Mouse (Mus musculus): ENCODE measurements at regions not wholly inside any gene's neighbourhood (a gene's known extent, or its start where the extent isn't known, plus 50 kb on each side); places are given as distances from the start of the nearest gene placed in this dataset.

- Histone ChIP-seq H3K27me3 (no peaks in the 10 kb centered on the region), H3K27ac (no peak overlapping the region), H3K9ac (no peak overlapping the region), H3K36me3 (replicated peaks) (no peaks in the 10 kb centered on the region), H3K4me1 (no peaks in the 10 kb centered on the region), H3K4me2 (no peak overlapping the region), H3K9me3 (no peaks in the 10 kb centered on the region), H3K4me3 (replicated peaks) (no peak overlapping the region)
- ATAC-seq (ENCODE audit: low FRiP score), result no peak; the same call in 1 of the 2 replicates
- WGBS, result 35% methylated on average over 2 of the region's 2 CpGs
These were observed 2779.1 kb downstream of the 9330182O14Rik start for GRCm38 (mm10) chr15:42913285-42913684.

DNA sequence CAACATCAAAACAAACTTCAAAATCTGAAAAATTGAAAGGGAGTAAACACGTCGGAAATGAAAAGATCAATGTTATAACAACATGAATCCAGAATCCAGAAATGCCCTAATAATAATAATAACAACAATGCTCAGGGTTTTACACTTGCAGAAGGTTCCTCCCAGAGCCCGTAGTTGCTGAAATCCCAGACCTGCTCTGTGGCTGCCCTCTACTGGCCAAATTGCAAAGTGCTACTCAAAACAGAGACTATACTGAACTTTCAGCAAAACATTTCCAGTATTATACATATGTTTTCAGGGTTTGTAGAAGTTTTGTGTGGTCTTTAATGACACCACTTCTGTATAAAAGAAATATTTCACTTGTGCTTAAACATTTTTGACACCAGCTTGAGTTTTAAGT is 2779.9 kb downstream of the 9330182O14Rik start:
- Histone ChIP-seq H3K27ac (no peak overlapping the region), H3K9ac (no peak overlapping the region), H3K27me3 (no peaks in the 10 kb centered on the region), H3K4me1 (no peaks in the 10 kb centered on the region), H3K4me2 (no peak overlapping the region), H3K4me3 (replicated peaks) (no peak overlapping the region), H3K9me3 (no peaks in the 10 kb centered on the region), H3K36me3 (replicated peaks) (no peaks in the 10 kb centered on the region)
- WGBS, result 5% methylated on average over 3 of the region's 3 CpGs
- ATAC-seq (ENCODE audit: low FRiP score), result peak; percentile 64

DNA sequence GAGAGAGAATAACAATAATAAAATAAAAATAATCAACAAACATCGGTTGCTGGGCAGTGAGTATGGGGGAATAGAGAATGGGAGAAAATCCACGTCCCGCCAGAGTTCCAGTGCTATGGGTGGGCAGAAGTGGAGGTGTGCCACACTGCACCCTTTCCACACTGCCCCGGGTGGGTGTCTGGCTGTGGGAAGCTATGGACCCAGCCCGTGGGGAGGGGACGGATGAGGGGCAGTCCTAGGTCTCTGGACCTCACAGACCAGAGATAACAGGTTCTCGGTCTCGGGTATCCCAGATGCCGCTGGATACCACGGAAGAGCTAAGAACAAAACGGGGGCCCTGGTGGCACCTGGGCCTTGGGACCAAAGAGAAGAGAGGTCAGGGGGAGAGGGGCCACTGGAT is 2781.0 kb downstream of the 9330182O14Rik start:
- ATAC-seq (ENCODE audit: low FRiP score), result no peak
- 89% methylated on average over 11 of the region's 11 CpGs for WGBS
- Histone ChIP-seq H3K27me3 (no peaks in the 10 kb centered on the region), H3K9ac (no peak overlapping the region), H3K4me1 (no peaks in the 10 kb centered on the region), H3K9me3 (no peaks in the 10 kb centered on the region), H3K36me3 (replicated peaks) (no peaks in the 10 kb centered on the region), H3K4me3 (replicated peaks) (no peak overlapping the region), H3K4me2 (no peak overlapping the region), H3K27ac (no peak overlapping the region)

DNA sequence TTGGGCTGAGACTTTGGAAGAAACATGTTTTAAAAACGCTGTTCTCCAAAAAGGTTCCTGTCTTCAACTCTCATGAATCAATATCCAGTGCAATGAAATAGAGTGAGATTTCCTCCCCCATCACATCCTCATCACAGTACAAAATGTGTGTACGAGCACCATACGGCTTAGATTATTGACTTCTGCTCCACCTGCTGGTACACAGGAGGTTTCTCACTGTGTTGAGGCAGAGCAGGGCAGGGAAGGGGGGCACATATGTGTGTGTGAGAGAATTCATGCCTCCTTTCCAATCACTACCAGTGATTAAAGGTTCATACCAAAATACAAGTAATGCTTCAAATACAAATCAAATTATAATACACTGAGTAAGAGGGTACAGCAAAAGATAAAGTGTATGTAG is 2787.5 kb downstream of the 9330182O14Rik start:
- Histone ChIP-seq H3K9me3 (no peaks in the 10 kb centered on the region), H3K4me1 (no peaks in the 10 kb centered on the region), H3K4me3 (replicated peaks) (no peak overlapping the region), H3K27me3 (no peaks in the 10 kb centered on the region), H3K9ac (no peak overlapping the region), H3K27ac (no peak overlapping the region), H3K36me3 (replicated peaks) (no peaks in the 10 kb centered on the region), H3K4me2 (no peak overlapping the region)
- no peak for ATAC-seq (ENCODE audit: low FRiP score)
- WGBS, result 73% methylated on average over 3 of the region's 3 CpGs

DNA sequence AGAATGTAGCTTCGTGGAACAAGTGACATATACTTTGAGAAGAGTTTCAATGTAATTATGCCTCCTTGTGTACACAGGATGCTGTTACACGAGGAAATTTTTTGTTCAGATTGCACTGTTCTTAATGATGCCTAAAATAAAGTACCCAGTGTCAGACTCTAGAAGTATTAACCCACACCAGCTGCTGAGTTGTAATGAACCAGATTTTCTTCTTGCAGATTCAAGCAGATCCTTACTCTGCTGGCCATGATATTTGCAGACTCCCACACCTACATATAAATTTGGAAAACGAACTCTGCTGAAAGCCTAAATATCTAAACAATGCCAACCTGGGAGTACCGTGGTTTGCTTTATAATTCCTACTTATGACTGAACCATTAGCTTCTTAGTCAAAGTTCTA is 2794.2 kb downstream of the 9330182O14Rik start:
- whole genome bisulfite sequencing, result 82% methylated on average over 4 of the region's 4 CpGs
- no peaks in the 10 kb centered on the region for H3K9me3 ChIP-seq
- ATAC-seq (ENCODE audit: low FRiP score), result no peak
- H3K27me3 ChIP-seq, result no peaks in the 10 kb centered on the region
- H3K9ac ChIP-seq, result no peak overlapping the region
- H3K4me1 ChIP-seq, result no peaks in the 10 kb centered on the region
- H3K36me3 ChIP-seq (replicated peaks), result no peaks in the 10 kb centered on the region
- no peak overlapping the region for H3K4me2 ChIP-seq
- no peak overlapping the region for H3K4me3 ChIP-seq (replicated peaks)
- H3K27ac ChIP-seq, result no peak overlapping the region

GRCm38 (mm10) chr15:42944610-42945009 is 2810.4 kb downstream of the 9330182O14Rik start:
- no peak overlapping the region for H3K4me3 ChIP-seq (replicated peaks)
- no peaks in the 10 kb centered on the region for H3K4me1 ChIP-seq
- no peak overlapping the region for H3K27ac ChIP-seq
- H3K9me3 ChIP-seq, result no peaks in the 10 kb centered on the region
- H3K4me2 ChIP-seq, result no peak overlapping the region
- H3K27me3 ChIP-seq, result no peaks in the 10 kb centered on the region
- WGBS, result 68% methylated on average over 1 of the region's 1 CpGs
- no peaks in the 10 kb centered on the region for H3K36me3 ChIP-seq (replicated peaks)
- no peak for ATAC-seq (ENCODE audit: low FRiP score)
- no peak overlapping the region for H3K9ac ChIP-seq

DNA sequence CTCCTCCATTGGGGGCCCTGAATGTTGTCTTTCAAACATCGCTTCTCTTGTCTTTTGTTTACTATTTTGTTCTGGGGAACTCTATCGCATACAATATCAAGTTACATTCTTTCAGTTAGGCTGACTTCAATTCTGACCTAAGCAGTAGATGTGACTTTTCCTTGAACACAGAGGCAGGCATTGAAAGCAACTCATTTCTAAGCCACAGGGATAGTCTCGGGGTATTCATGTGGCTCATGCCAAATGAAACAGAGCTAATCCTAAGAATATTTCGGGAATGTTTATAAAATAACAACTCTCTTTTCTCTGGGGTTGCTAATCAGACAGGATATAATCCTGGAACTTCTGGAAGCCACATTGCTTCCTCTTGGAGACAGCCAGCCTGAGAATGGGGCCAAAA is 2821.0 kb downstream of the 9330182O14Rik start:
- Histone ChIP-seq H3K4me2 (no peak overlapping the region), H3K36me3 (replicated peaks) (no peaks in the 10 kb centered on the region), H3K4me3 (replicated peaks) (no peak overlapping the region), H3K9me3 (0 out of 2 replicates have a peak, but pooled peaks cover 4% of the 10 kb centered on the region), H3K4me1 (no peaks in the 10 kb centered on the region), H3K27me3 (no peaks in the 10 kb centered on the region), H3K9ac (no peak overlapping the region), H3K27ac (no peak overlapping the region)
- no peak for ATAC-seq (ENCODE audit: low FRiP score)
- whole genome bisulfite sequencing, result 83% methylated on average over 4 of the region's 4 CpGs

DNA sequence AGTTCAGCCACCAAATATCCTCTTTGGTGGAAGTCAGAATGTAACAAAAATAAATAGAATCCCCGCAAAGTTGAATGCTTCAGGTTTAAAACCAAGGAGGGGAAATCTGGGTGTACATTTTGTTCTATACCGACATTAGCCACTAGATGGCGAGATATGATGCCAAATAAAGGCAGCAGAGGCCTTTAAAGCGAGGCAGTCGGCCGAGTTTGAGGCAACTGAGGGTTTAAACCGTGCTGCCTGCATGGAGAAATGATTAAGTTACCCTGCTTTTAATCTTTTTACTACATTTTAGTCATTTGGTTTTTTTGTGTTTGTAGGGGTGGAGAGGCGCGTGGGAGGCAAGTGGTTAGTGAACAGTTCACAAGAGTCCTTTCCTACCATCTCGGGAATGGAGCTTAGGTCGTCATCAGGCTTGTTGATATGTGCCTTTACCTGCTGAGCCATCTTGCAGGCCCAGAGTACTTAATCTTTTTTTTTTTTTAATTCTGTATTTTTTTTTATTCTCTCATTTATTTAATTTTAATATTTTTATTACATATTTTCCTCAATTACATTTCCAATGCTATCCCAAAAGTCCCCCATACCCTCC is 2828.7 kb downstream of the 9330182O14Rik start:
- peak; percentile 90 for ATAC-seq (ENCODE audit: low FRiP score)
- no peak overlapping the region for H3K27ac ChIP-seq
- no peaks in the 10 kb centered on the region for H3K36me3 ChIP-seq (replicated peaks)
- no peaks in the 10 kb centered on the region for H3K9me3 ChIP-seq
- H3K4me1 ChIP-seq, result no peaks in the 10 kb centered on the region
- H3K4me2 ChIP-seq, result no peak overlapping the region
- H3K27me3 ChIP-seq, result 0 out of 2 replicates have a peak, but pooled peaks cover 4% of the 10 kb centered on the region
- no peak overlapping the region for H3K9ac ChIP-seq
- 21% methylated on average over 11 of the region's 11 CpGs for WGBS
- no peak overlapping the region for H3K4me3 ChIP-seq (replicated peaks)

- no peak overlapping the region for H3K9ac ChIP-seq
- 72% methylated on average over 3 of the region's 3 CpGs for WGBS
- ATAC-seq (ENCODE audit: low FRiP score), result no peak
- H3K36me3 ChIP-seq (replicated peaks), result no peaks in the 10 kb centered on the region
- no peak overlapping the region for H3K4me2 ChIP-seq
- H3K9me3 ChIP-seq, result no peaks in the 10 kb centered on the region
- no peak overlapping the region for H3K27ac ChIP-seq
- H3K4me1 ChIP-seq, result no peaks in the 10 kb centered on the region
- H3K27me3 ChIP-seq, result 0 out of 2 replicates have a peak, but pooled peaks cover 4% of the 10 kb centered on the region
- no peak overlapping the region for H3K4me3 ChIP-seq (replicated peaks)
These were observed 2831.1 kb downstream of the 9330182O14Rik start for GRCm38 (mm10) chr15:42965314-42965713.

Measured in forebrain, embryonic 12.5 days (tissue).